Mouse (Mus musculus): ENCODE measurements around the gene Zfp746.

Gene Zfp746

DNA sequence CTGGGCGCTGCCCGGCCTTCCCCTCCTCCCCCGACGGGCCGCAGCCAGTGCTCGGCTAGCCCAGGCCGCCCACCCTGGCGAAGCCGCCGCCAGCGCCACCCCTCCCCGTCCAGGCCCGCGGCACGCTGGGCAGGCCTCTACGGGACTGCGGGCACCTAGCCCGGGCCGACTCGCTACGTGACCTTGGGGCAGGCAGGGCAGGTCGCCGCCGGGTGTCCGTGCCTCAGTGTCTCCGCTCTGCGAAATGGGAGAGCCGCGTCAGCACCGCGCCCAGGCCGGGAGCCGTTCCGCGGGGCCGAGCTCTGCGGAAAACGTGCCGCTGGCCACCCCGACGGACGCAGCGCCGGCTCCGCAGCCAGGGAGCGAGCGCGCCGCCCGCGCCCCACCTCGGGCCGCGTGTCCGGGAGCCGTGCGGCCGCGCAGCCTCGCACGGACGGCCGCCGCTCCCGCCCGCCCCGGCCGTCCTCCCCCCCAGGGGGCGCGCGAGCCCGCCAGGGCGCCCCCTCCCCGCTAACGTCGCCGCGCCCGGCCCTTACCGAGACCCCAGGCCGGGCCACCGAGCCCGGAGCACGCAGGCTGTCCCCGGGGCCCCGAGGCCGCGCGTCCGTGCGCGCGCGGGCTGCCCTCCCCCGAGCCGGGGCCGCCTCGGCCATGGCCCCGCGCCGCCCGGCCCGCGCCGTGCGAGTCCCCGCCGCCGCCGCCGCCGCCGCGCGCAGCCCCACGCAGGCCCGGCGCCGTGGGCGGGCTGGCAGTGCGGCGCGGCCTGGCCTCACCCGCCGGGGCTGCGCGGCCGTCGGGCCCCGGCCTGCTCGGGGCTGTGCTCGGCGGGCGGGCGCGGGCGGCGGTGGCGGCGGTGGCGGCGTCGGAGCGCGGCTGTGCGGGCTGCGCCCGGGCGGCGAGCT lies 38.7 kb downstream of the Zfp746 start:
- DNase-seq (ENCODE audit: low read depth, low spot score): peak; percentile 24

DNA sequence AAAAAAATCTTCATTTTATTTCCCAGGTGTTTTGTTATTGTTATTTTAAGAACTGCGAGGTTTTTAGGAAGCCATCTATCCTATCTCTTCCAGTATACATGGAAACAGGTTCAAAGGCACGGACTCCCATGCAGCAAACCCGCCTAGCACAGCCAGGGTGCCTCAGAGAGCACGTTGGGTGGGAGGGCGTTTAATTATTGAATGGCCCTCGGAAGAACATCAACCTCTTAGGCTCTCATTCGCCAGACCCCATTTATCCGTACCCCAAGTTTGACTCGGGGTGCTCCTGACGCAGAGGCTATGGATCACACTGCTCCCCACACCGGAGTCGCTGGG lies 39.3 kb downstream of the Zfp746 start:
- peak; percentile 40 for DNase-seq (ENCODE audit: low read depth, low spot score)

- DNase-seq (ENCODE audit: low read depth, low spot score): peak; percentile 84
Measured at GRCm38 (mm10) chr6:48032661-48033060, 53.7 kb downstream of the Zfp746 start.

DNA sequence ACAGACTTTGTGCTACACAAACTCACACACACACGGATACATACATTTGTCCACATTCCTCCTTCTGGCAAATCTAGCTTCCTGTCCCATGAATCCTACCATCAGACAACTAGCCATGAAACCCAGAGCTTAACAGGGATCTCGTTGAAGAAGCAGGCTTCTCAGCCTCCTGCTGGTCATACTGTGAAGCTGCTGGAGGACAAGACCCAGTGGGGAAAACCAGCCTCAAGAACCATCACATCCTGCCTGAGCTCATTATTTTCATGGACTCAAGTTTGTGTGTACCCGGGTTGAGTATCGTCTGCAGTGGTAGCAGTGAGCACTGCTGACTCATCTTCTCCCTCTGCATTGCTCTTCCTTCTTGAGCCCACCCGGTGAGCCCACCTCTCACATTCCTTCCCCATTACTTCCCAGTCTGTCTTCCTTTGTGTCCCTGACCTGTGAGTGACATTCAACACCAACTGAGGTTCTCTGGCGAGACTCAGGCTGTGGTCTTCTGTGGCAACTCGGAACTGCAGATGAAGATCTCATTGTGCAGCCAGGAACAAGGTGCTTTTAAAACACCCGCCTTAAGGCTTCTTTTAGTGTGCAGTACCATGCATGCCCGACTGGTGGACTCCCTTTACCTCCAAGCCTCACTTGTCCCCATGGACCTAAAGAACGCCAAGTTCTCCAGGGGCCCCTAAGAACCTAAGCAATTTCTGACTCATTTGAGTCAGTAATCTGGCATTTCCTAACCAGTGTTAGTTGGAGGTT lies 60.3 kb downstream of the Zfp746 start:
- DNase-seq (ENCODE audit: low read depth, low spot score): peak; percentile 63

- no peak for DNase-seq (ENCODE audit: low read depth, low spot score)
Measured at GRCm38 (mm10) chr6:48024994-48025345, 61.4 kb downstream of the Zfp746 start.

- DNase-seq (ENCODE audit: low read depth, low spot score): peak; percentile 91
Measured at GRCm38 (mm10) chr6:48024330-48024993, 61.9 kb downstream of the Zfp746 start.

GRCm38 (mm10) chr6:48022672-48023071 lies 63.7 kb downstream of the Zfp746 start:
- DNase-seq (ENCODE audit: low read depth, low spot score): no peak

GRCm38 (mm10) chr6:48021678-48022077 lies 64.7 kb downstream of the Zfp746 start:
- DNase-seq (ENCODE audit: low read depth, low spot score): no peak

GRCm38 (mm10) chr6:48020006-48020405 lies 66.4 kb downstream of the Zfp746 start:
- no peak for DNase-seq (ENCODE audit: low read depth, low spot score)

GRCm38 (mm10) chr6:48016841-48017240 lies 69.6 kb downstream of the Zfp746 start:
- no peak for DNase-seq (ENCODE audit: low read depth, low spot score)

DNA sequence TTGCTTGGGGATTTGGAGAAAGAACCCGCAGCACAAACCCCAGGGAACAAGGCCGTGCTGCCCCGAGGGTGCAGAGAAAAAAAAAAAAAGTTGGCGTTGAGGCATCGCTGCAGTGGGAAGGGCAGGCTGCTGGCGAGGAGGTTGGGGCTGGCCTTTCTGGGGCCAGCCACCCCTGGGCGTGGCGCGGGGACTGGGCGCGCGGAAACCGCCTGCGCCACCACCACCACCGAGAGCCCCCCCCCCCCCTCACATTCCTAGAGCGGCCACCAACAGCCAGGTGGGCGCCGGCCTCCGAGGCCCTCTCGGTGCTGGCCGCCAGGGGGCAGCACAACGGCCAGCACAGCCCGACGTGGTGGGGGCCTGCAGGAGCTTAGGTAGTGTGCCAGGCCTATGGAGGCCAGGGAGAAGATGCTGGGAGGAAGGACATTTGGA lies 70.3 kb downstream of the Zfp746 start:
- peak; percentile 87 for DNase-seq (ENCODE audit: low read depth, low spot score)
